Mouse (Mus musculus) kidney, adult 2 months (tissue): ENCODE data around the gene Treml2. TPM values are rescaled to one million over a fixed set of nuclear protein-coding genes. Genes with fewer than 3 reads are reported as not detected.
"Not testable (repeated sequence)": the region's sequence is repeated elsewhere in the genome, so short reads cannot be mapped to it uniquely, and the experiment has no call there.

Experiments used
- DNase-seq: peaks from one replicate; pipeline ENCODE4 v3.0.0; 2021
- H3K27ac ChIP-seq: fragments of 200-500 bp; 2 replicates; pipeline ENCODE4 v1.5.1; 2012; ENCODE audit warnings: low read depth, low read length, control low read depth, inconsistent platforms; ENCODE audit not compliant: insufficient read depth
- H3K27me3 ChIP-seq: fragments of 200-500 bp; replicated peaks from 2 replicates; pipeline ENCODE4 v1.6.1; 2012; ENCODE audit warnings: mild to moderate bottlenecking, moderate library complexity, low read length, inconsistent platforms; ENCODE audit not compliant: control insufficient read depth, insufficient read depth
- H3K36me3 ChIP-seq: fragments of 200-500 bp; 2 replicates; pipeline ENCODE4 v1.6.1; 2012; ENCODE audit warnings: mild to moderate bottlenecking, moderate library complexity, low read length, inconsistent platforms; ENCODE audit not compliant: control insufficient read depth, insufficient read depth
- H3K4me1 ChIP-seq: fragments of 200-500 bp; 2 replicates; pipeline ENCODE4 v1.6.1; 2011; ENCODE audit warnings: low read length; ENCODE audit not compliant: control insufficient read depth, insufficient read depth
- H3K4me3 ChIP-seq: fragments of 200-500 bp; 2 replicates; pipeline ENCODE4 v1.5.1; 2011; ENCODE audit warnings: mild to moderate bottlenecking, low read depth, low read length, control low read depth; ENCODE audit not compliant: insufficient read depth
- CTCF ChIP-seq: fragments of 200-500 bp; conservative IDR thresholded peaks from 2 replicates; pipeline ENCODE4 v1.5.1; 2011; ENCODE audit warnings: low read depth, mild to moderate bottlenecking, control low read depth, low read length, moderate library complexity, mixed read lengths; ENCODE audit not compliant: insufficient read depth, insufficient read length
- POLR2A ChIP-seq: fragments of 200-500 bp; IDR thresholded peaks from one replicate; pipeline ENCODE4 v1.6.1; 2011; ENCODE audit warnings: low read depth, low read length, control low read depth
- WGBS: fragments of 180-500 bp; shearing (Covaris S2); methylation state at CpG from one replicate; pipeline ENCODE4 v1.1.7; 2018; 5-methylcytosine and 5-hydroxymethylcytosine counted together
- polyA plus RNA-seq: library from polyadenylated mRNA; depleted of rRNA; stranded (reverse); fragments of >200 nt; gene quantifications from 2 replicates; pipeline ENCODE4 v1.2.3, GENCODE M21; 2012

Treml2 gene
- polyA plus RNA-seq, 1 experiment = 3.1 TPM

- no peak overlapping the region for H3K27ac ChIP-seq
- H3K27me3 ChIP-seq = no peaks in the 10 kb centered on the region
- H3K4me1 ChIP-seq = no peaks in the 10 kb centered on the region
- no peaks in the 10 kb centered on the region for H3K36me3 ChIP-seq
- no peak for TF ChIP-seq CTCF
- no peak for TF ChIP-seq POLR2A
- no peak overlapping the region for H3K4me3 ChIP-seq
- 79% methylated on average over 5 of the region's 5 CpGs for WGBS
- DNase-seq = no peak
Measured at GRCm38 (mm10) chr17:48293500-48294194, 5.7 kb upstream of the Treml2 start.

- DNase-seq = no peak
- Histone ChIP-seq H3K36me3 (no peaks in the 10 kb centered on the region), H3K27ac (no peak overlapping the region), H3K4me3 (no peak overlapping the region), H3K27me3 (no peaks in the 10 kb centered on the region), H3K4me1 (no peaks in the 10 kb centered on the region)
- TF ChIP-seq CTCF (no peak), POLR2A (no peak)
- 54% methylated on average over 7 of the region's 7 CpGs for WGBS
Measured at GRCm38 (mm10) chr17:48299756-48300155, 458 bp downstream of the Treml2 start.

- no peaks in the 10 kb centered on the region for H3K36me3 ChIP-seq
- no peaks in the 10 kb centered on the region for H3K27me3 ChIP-seq
- TF ChIP-seq CTCF = no peak
- TF ChIP-seq POLR2A = no peak
- 72% methylated on average over 7 of the region's 7 CpGs for WGBS
- no peak overlapping the region for H3K4me3 ChIP-seq
- DNase-seq = no peak
- H3K27ac ChIP-seq = no peak overlapping the region
- no peaks in the 10 kb centered on the region for H3K4me1 ChIP-seq
Measured at GRCm38 (mm10) chr17:48300199-48300598, 901 bp downstream of the Treml2 start.

- H3K27ac ChIP-seq = no peak overlapping the region
- H3K27me3 ChIP-seq = no peaks in the 10 kb centered on the region
- DNase-seq = no peak
- no peak overlapping the region for H3K4me3 ChIP-seq
- WGBS = 73% methylated on average over 9 of the region's 9 CpGs
- no peaks in the 10 kb centered on the region for H3K4me1 ChIP-seq
- no peaks in the 10 kb centered on the region for H3K36me3 ChIP-seq
- TF ChIP-seq CTCF = no peak
- TF ChIP-seq POLR2A = no peak
Measured at GRCm38 (mm10) chr17:48300861-48301260, 1.6 kb downstream of the Treml2 start.

- Histone ChIP-seq H3K4me3 (no peak overlapping the region), H3K4me1 (no peaks in the 10 kb centered on the region), H3K27me3 (no peaks in the 10 kb centered on the region), H3K27ac (no peak overlapping the region), H3K36me3 (no peaks in the 10 kb centered on the region)
- DNase-seq = no peak
- TF ChIP-seq CTCF (no peak), POLR2A (no peak)
- 94% methylated on average over 5 of the region's 5 CpGs for WGBS
Measured at GRCm38 (mm10) chr17:48301792-48302191, 2.5 kb downstream of the Treml2 start.

- 64% methylated on average over 2 of the region's 2 CpGs for WGBS
- H3K4me1 ChIP-seq = no peaks in the 10 kb centered on the region
- no peaks in the 10 kb centered on the region for H3K36me3 ChIP-seq
- H3K27ac ChIP-seq = no peak overlapping the region
- TF ChIP-seq CTCF (no peak), POLR2A (no peak)
- H3K27me3 ChIP-seq = no peaks in the 10 kb centered on the region
- H3K4me3 ChIP-seq = no peak overlapping the region
- no peak for DNase-seq
Measured at GRCm38 (mm10) chr17:48312124-48312523, 12.8 kb downstream of the Treml2 start.

DNA sequence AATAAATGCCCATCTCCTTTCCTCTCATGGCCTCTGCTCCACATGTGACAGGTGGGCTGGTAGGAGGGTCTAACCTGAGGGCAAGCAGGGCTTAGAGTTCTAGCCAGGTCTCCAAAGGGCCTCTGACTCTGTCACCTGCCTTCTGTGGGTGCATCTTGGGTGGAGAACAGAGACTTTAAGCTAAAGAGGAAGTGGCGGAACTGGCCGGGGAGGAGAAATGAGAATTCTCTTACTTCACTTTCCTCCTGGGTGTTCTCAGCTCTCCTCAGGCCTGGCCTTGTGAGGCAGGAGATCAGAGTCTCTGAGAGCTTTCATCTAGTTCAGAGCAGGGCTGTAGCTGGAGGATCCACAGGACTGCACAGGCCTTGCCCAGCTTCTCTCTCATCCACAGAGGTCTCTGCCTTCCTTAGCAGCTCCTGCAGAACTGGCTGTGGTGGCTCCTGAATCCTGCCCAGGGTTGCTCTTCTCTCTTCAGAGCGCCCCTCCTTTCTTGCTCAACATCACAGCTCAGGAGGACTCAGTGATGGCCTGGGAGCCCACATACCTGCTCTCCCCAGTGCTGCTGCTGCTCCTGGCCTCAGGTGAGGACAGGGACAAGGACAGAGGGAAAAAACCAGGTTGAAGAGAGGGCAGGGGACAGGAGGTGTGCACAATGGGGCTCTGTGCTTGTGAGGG, 16.7 kb downstream of the Treml2 start, which contains the start of gene B430306N03Rik:
Gene B430306N03Rik, plus strand, starts transcription at position 237 of the 675 bp plus-strand sequence.
- 87% methylated on average over 3 of the region's 3 CpGs for WGBS
- not testable (repeated sequence) for H3K36me3 ChIP-seq, H3K4me3 ChIP-seq, H3K4me1 ChIP-seq, DNase-seq, H3K27me3 ChIP-seq, H3K27ac ChIP-seq

GRCm38 (mm10) chr17:48318686-48319085, 19.4 kb downstream of the Treml2 start:
- H3K4me3 ChIP-seq = no peak overlapping the region
- H3K27me3 ChIP-seq = no peaks in the 10 kb centered on the region
- no peak overlapping the region for H3K27ac ChIP-seq
- DNase-seq = no peak
- H3K4me1 ChIP-seq = no peaks in the 10 kb centered on the region
- WGBS = 91% methylated on average over 1 of the region's 1 CpGs
- no peak for TF ChIP-seq CTCF
- TF ChIP-seq POLR2A = no peak
- H3K36me3 ChIP-seq = no peaks in the 10 kb centered on the region
